Mouse (Mus musculus): ENCODE measurements around the gene Dnajc8.
"Not testable (repeated sequence)": the region's sequence is repeated elsewhere in the genome, so short reads cannot be mapped to it uniquely, and the experiment has no call there.

Gene Dnajc8

DNA sequence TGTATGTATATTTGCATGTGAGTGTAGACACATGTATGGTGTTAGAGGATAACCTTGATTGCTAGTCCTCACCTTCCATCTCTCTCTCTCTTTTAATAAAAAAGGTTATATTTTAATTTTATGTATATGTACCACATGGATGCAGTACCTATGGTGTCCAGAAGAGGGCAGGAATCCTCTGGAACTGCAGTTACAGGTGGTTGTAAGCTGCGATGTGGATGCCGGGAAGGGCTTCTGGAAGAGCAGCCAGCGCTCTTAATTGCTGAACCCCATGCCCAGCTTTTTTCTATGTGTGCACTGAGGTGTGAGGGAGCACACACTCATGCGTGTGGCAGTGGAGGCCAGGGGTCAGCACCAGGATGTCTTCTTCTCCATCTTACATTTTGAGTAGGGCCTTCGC, 33.8 kb downstream of the Dnajc8 start:
- DNase-seq, result no peak

DNA sequence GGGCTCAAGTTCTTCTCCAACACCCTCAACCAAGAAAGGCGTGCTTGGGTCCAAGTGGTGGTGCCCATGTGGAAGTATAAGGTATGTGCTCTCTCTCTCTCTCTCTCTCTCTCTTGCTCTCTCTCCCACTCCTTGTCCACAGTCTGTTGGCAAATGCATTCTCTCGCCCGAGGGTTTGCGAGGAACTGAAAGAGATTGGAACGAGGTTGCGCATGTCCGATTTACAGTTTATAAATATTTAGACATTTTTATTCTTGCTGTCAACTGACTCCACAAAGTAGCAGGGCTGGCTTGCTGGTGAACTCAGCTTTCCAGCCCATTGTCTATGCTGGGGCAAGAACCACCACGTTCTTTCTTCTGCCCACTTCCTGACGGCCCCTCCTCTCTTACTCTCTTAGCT, 35.8 kb downstream of the Dnajc8 start:
- no peak for DNase-seq

DNA sequence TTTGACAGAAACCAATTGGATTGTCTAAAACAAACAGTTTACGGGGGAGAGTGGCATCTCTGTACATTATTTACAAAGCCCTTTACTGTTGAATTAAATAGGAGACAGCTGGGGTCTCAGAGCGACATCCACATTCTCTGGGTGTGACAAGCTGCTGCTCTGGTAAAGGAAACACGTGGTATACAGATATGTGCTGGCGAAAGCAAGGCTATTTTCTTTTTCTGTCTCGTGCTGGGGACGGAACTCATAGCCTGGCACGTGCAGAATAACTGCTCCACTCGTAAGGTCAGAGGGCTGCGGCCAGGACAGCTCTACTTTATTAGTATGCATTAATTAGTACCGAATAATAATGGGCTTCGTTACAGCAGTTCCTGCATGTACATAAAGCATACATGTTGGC, 38.0 kb downstream of the Dnajc8 start:
- no peak for DNase-seq

DNA sequence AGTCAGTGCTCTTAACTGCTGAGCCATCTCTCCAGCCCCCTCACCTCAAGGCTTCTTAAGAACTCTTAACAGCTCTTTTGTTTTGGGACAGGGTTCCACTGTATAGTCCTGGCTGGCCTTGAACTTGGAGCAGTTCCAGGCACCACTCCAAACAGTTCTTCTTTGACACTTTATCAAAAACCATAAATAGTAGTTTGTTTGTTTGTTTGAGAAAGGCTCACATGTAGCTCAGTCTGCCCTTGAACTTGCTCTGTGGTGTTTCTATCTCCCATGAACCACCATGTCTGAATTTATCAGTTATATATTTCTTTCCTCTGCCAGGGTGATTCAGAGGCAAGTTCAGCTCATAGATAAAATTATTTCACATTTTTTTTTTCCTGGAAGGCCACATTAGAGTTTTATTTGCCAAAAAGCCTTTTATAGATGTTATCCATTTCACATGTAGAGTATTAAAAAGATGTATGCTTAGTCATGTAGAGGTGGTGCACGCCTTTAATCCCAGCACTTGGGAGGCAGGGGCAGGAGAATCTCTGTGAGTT, 39.5 kb downstream of the Dnajc8 start:
- DNase-seq, result no peak

DNA sequence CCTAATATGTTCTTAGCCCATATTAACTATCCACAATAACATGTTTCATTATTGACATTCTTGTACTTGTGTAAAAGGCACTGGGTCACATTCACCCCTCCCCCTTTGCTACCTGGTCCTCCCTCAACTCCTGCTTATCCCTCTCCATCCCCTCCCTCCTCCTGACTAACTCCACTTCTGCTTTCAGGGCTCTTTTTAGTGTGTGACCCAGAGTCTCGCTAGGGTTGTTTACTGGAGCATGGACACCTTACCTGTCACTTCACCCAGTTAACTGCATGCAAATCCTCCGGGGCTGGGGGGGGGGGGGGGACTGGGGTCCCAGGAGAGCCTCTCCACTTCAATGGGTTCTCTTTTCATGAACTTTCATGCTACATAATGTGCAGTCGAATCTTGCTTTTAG, 48.4 kb downstream of the Dnajc8 start:
- DNase-seq, result no peak

DNA sequence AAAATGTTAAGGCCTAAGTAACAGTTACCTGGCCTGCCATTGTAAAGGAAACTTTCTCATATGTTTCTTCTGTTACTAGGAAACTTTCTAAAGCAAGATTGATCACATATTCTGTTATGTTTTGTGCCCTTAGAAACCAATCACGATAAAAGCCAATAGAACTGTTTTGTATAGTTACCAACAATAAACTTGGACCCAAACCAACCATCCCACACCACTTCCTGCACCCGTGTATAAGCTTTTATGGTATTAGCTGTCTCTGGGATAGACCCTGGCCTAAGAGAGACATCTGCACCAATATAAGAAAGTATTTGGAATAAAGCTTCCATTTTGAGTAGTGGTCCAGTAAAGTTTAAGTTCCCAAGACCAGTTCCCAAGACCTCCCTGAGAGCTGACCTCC, 49.6 kb downstream of the Dnajc8 start:
- DNase-seq, result no peak

DNA sequence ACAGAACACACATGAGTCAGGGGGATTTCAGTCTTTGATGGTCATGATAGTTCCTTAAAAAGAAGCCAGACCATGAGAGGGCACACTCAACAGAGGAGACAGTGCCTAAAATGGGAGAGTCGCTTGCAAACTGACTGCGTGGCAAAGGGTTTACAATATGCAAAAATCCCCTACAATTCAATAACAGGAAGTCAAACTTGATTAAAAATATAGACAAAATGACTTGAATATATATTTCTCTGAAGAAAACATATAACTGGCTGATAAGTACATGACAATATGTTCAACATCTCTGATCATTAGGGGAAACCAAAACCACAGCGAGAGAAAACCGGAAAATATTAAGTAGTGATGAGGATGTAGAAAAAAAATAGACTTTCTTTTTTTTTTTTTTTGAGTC, 50.9 kb downstream of the Dnajc8 start:
- DNase-seq, result no peak

DNA sequence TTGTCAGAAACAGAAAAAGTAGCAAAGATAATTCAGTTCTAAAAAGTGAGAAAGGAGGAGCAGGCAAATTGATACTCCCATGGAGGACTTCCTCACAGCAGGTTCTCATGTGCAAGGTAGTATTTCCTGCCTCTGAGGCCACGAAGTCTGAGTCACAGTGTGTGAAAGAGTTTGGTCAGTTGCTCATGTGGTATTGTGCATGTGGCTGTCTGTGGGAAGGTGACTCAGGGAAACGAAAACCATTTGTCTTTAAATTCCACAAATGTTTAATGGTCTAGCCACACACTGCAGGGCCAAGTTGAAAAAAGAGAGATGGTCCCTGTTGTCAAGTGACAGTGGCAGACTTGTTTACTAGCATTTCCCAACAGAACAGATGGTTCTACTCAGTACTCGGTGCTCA, 53.2 kb downstream of the Dnajc8 start:
- DNase-seq, result no peak

DNA sequence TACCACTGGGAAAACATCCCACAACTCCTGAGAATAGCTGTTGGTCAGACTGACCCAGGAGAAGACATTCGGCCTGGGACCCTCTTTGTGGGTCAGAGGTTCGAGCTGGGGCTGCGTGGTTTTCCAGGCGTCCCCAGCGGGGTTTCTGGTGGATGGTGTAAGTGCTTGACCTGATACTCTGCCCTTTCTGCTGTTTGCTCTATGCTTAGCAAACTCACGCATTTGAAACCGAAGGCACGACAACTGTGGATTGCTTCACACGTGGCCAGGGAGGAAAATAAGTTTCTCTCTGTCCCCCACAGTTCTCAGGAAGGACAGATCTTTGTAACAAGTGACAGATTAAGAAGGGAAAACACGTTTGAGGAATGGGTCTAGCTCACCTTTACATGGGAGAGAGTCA, 55.3 kb downstream of the Dnajc8 start:
- no peak for DNase-seq

DNA sequence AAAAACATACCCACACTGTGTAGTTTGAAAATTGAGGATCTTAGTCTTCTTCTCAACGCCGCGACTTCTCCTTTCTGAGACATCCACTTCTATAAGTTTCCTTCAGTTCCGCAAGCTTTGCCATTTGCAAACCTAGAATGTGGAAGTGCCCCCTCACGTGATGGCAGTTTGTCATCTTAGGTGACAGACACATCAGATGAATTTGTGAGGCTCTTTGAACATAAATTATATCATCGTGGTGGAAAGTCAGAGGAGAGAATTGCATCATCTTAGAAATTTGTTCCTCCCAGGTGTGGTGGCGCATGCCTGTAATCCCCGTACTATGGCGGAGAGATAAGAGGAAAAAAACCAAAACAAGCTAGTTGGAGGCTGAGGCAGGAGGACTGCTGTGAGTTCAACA, 57.6 kb downstream of the Dnajc8 start:
- DNase-seq, result no peak

DNA sequence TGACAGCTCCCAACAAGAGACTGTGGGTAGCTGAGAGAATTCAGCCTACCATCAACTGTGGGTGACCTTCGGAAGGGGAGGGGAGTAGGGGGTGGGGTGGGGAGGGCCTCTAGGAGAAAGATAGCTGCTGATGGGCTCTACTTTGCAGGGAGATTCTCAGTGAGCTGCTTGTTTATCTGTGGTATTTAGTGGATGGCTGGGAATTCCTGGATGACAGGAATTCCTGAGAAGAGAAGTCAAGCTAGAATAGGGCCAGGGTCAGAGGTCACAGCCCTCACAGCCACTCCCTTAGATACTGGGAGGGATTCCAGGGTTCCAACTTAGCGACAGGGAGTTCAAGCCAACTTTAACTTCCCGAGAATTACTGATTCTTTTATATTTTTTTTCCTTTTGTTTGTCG, 58.8 kb downstream of the Dnajc8 start:
- DNase-seq, result no peak

DNA sequence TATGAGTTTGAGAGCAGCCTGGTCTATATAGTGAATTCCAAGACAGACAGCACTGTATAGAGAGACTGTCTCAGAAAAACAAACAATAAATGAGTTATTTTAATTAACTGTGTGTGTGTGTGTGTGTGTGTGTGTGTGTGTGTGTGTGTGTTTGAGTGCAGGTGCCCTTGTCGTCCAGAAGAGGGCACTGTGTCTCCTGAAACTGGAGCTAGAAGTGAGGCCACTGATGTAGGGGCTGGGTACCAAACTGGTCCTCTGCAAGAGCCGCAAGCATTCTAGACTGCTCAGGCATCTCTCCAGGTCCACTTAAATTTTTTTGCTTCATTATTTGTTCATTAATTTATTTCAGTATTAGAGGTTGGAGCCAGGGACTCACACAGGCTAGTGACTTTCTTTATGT, 63.5 kb downstream of the Dnajc8 start:
- DNase-seq, result no peak

DNA sequence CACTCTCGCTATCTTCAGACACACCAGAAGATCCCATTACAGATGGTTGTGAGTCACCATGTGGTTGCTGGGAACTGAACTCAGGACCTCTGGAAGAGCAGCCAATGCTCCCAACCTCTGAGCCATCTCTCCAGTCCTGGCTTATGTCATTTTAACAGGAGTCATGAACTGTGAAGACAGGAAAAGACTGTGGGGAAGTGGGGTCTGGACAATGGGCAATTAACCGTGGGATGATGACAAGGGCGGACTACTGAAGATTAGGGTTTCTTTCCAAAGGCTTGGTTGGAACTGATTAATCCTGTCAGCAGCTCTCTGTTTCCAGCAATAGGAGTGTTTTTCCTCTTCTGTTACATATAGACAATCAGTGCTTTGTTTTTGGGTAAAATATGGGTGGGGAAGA, 64.4 kb downstream of the Dnajc8 start:
- no peak for DNase-seq

DNA sequence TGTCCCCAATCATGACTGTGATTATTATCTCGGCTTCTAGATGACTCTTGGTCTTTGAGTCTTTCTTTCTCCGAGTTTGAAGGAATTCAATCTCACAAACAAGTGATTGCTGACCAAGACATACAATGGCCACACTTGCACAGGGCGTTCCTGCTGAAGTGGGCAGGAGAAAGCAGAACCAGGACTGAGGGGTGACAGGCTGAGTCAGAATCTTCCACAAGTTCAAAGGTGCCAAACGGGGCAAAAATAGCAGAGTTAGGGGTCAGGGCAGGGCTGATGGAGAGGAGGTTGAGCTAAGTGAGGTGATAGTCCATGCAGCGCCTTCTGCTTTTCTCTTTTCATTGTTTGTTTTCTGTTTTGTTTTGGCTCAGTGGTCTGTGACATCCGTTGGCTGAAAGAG, 65.1 kb downstream of the Dnajc8 start:
- DNase-seq, result no peak

DNA sequence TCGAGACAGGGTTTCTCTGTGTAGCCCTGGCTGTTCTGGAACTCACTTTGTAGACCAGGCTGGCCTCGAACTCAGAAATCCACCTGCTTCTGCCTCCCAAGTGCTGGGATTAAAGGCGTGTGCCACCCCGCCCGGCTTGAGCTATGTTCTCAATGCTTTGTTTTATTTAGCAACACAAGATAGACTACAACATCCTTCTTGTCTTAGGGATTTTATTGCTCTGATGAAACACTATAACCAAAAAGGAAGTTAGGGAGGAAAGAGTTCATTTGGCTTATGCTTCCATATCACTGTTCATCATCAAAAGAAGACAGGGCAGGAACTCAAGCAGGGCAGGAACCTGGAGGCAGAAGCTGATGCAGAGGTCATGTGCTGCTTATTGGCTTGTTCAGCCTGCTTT, 65.9 kb downstream of the Dnajc8 start:
- not testable (repeated sequence) for DNase-seq

Data from cerebellum, adult 11-12 months (tissue).